Comparison of ENCODE assay signal across 9 mouse cellular contexts in the genomic region with DNA sequence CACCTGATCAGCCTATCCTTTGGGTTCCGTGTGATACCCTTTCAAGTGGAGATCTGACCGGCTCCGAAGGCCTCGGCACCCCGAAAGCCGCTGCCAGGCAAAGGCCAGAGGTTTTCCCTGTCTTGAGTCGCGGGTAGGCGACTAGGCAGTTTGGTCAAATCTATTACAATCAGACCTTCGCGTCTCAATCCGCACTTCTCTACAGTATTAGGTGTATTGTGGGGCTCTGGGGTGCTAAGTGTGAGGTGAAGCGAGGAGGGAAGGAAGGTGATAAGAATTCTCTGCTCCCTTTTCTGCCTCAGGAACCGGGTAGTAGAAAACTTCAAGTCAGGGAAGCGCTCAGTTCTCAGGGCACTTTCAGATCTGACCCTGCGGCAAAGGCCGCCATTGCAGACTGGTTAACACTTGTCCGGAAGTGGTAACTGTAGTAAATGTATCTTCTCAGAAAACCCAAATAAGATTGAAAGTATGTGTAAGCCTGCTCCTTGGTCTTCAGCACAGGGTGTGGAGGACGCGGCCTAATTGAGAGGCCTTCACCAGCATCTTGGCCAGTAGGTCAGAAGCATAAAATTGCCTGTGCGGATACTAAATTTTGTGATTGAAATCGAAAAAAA. TPM values are rescaled to one million over a fixed set of nuclear protein-coding genes. Genes with fewer than 3 reads are reported as not detected.
DNase-seq lines count a peak whose midpoint lies in the region; ATAC-seq lines count a peak whose summit lies in the region.
"Had no signal": no experiment of that assay in that cellular context is flagged by ENCODE, and none has a peak within 500 bp of the region (broad histone marks: within the 10 kb centered on the region; RNA-seq: fewer than 3 reads in every experiment).

No protein-coding gene starts in this region.

- H3K9ac ChIP-seq in liver, embryonic 11.5 days (ENCODE audit: low read depth, low read length) = no peak overlapping the region

- H3K27ac ChIP-seq in liver, embryonic 11.5 days (ENCODE audit: low read depth, low read length) = no peak overlapping the region

- H3K4me1 ChIP-seq in liver, embryonic 11.5 days (replicated peaks; ENCODE audit: control insufficient read depth, insufficient read depth, low read length) = peaks cover 8% of the 10 kb centered on the region

- peaks cover 59% of the 10 kb centered on the region for H3K27me3 ChIP-seq in liver, embryonic 11.5 days (replicated peaks; ENCODE audit: control insufficient read depth, insufficient read depth, low read length)

- 10% methylated on average over 22 of the region's 22 CpGs for WGBS in liver, embryonic 11.5 days

- no peak for ATAC-seq in liver, embryonic 11.5 days (replicated peaks; ENCODE audit: low FRiP score)
- no peak for ATAC-seq in megakaryocyte progenitor cell, adult 5-6 weeks (replicated peaks; ENCODE audit: poor library complexity)

- peak overlapping the region; percentile 51 for H3K4me2 ChIP-seq in liver, embryonic 11.5 days

- DNase-seq in liver, embryonic 11.5 days (ENCODE audit: low spot score) = peak; percentile 46
- DNase-seq in liver = no peak
- peak; percentile 39 for DNase-seq in embryo, embryonic 11 days
- peak; percentile 63 for DNase-seq in induced T-regulatory cell, adult 2 months (ENCODE audit: low read depth)
- DNase-seq in natural killer cell, adult 2 months (ENCODE audit: low spot score in 2 of 2) = peak; percentile 39 to 59
- DNase-seq in gastrocnemius, adult 18-20 months (ENCODE audit: low spot score) = no peak
- no peak for DNase-seq in ovary, postnatal 14 days (ENCODE audit: low spot score)
- DNase-seq: kidney, adult 9 months had no signal

- H3K36me3 ChIP-seq in liver, embryonic 11.5 days (ENCODE audit: control insufficient read depth, insufficient read depth, low read length) = no peaks in the 10 kb centered on the region

- peak overlapping the region; percentile 31; the same call in 1 of the 2 replicates for H3K4me3 ChIP-seq in liver, embryonic 11.5 days (ENCODE audit: low read depth, low read length)

- no peaks in the 10 kb centered on the region for H3K9me3 ChIP-seq in liver, embryonic 11.5 days (ENCODE audit: control insufficient read depth, low read length)

RNA-seq across cellular contexts. Expression of a gene that starts 9.4 kb away (rescaled TPM):
- 0.05 TPM in 1 of 2 replicates, not detected in the other for polyA plus RNA-seq in liver, embryonic 11.5 days (2014; fragmentation: Nextera tagmentation; extraction: Ambion mirVana)
- total RNA-seq in gastrocnemius, adult 18-20 months (2021) = not detected
- total RNA-seq in megakaryocyte progenitor cell, adult 5-6 weeks (2015) = not detected in 2 replicates
- not detected in 2 replicates for total RNA-seq in megakaryocyte progenitor cell, adult 5-6 weeks (2017)

RNA-seq across cellular contexts. Expression of a gene that starts 31.2 kb away (rescaled TPM):
- 27.6 and 31.6 TPM in 2 replicates for polyA plus RNA-seq in liver, embryonic 11.5 days (2014; fragmentation: Nextera tagmentation; extraction: Ambion mirVana)
- total RNA-seq in gastrocnemius, adult 18-20 months (2021) = 10 to 100 TPM; 55.5 to 57.9 TPM
- 7.5 and 13.9 TPM in 2 replicates for total RNA-seq in megakaryocyte progenitor cell, adult 5-6 weeks (2015)
- total RNA-seq in megakaryocyte progenitor cell, adult 5-6 weeks (2017) = 15.5 and 22.7 TPM in 2 replicates

RNA-seq across cellular contexts. Expression of a gene that starts 31.3 kb away (rescaled TPM):
- polyA plus RNA-seq in liver, embryonic 11.5 days (2014; fragmentation: Nextera tagmentation; extraction: Ambion mirVana) = 22.1 and 22.6 TPM in 2 replicates
- total RNA-seq in gastrocnemius, adult 18-20 months (2021) = 10 to 100 TPM; 11.9 to 13.8 TPM
- total RNA-seq in megakaryocyte progenitor cell, adult 5-6 weeks (2015) = 11.3 and 14.8 TPM in 2 replicates
- total RNA-seq in megakaryocyte progenitor cell, adult 5-6 weeks (2017) = 9.7 and 20.9 TPM in 2 replicates

Comparison
In these comparisons a context has a peak if more than half of its experiments do, and no peak if none do; other contexts are left out.
1. DNase-seq: peak in liver, embryonic 11.5 days (single experiment), embryo, embryonic 11 days (single experiment), induced T-regulatory cell, adult 2 months (single experiment) and natural killer cell, adult 2 months (2 of 2); none in liver (single experiment), gastrocnemius, adult 18-20 months (single experiment) and ovary, postnatal 14 days (single experiment).